ENCODE assay signal across 9 mouse cellular contexts in genomic region chr7:34675120-34675790, GRCm38 (mm10). TPM values are rescaled to one million over a fixed set of nuclear protein-coding genes. Genes with fewer than 3 reads are reported as not detected.
DNase-seq lines count a peak whose midpoint lies in the region; ATAC-seq and TF ChIP-seq lines count a peak whose summit lies in the region.
"Had no signal": no experiment of that assay in that cellular context is flagged by ENCODE, and none has a peak within 500 bp of the region (broad histone marks: within the 10 kb centered on the region; RNA-seq: fewer than 3 reads in every experiment).

No protein-coding gene starts in this region.

- 15% methylated on average over 42 of the region's 42 CpGs for WGBS in heart, embryonic 14.5 days
- WGBS in hindbrain, embryonic 11.5 days: 11% methylated on average over 42 of the region's 42 CpGs
- WGBS in midbrain, embryonic 11.5 days: 10% methylated on average over 42 of the region's 42 CpGs
- WGBS in thymus, adult 2 months: 23% methylated on average over 42 of the region's 42 CpGs

- DNase-seq in heart, postnatal 14 days: no peak
- peak; percentile 25 for DNase-seq in ZHBTc4 (ENCODE audit: low read depth, low spot score)
- DNase-seq in hindbrain, embryonic 11.5 days (ENCODE audit: low spot score): no peak
- peak; percentile 91 for DNase-seq in midbrain, embryonic 11.5 days (ENCODE audit: low spot score, missing footprints)
- no peak for DNase-seq in left cerebral cortex, adult 18-20 months (ENCODE audit: low spot score in 2 of 2)
- no peak for DNase-seq in gastrocnemius, postnatal 14 days
- DNase-seq in thymus, adult 2 months: no peak

- TF ChIP-seq CTCF in thymus, adult 2 months (IDR thresholded peaks at IDR 0.05; ENCODE audit: borderline replicate concordance, control insufficient read depth, extremely low read depth, insufficient read depth, low read length, poor library complexity): no peak

- H3K27ac ChIP-seq in heart, embryonic 14.5 days (replicated peaks in 1 of 2; ENCODE audit: control insufficient read depth in 1 of 2, insufficient read depth in 1 of 2, low read depth in 2 of 2, low read length in 2 of 2): no peak overlapping the region
- no peak overlapping the region for H3K27ac ChIP-seq in hindbrain, embryonic 11.5 days (ENCODE audit: low read depth, low read length)
- no peak overlapping the region for H3K27ac ChIP-seq in midbrain, embryonic 11.5 days (ENCODE audit: low read depth, low read length)
- no peak overlapping the region for H3K27ac ChIP-seq in thymus, adult 2 months (ENCODE audit: control insufficient read depth, insufficient read depth, low read length)

- H3K4me2 ChIP-seq in heart, embryonic 14.5 days (ENCODE audit: low read length): peak overlapping the region; percentile 41
- H3K4me2 ChIP-seq in hindbrain, embryonic 11.5 days (replicated peaks; ENCODE audit: low read depth, low read length): peak overlapping the region; percentile 29
- H3K4me2 ChIP-seq in midbrain, embryonic 11.5 days: peak overlapping the region; percentile 48

- no peaks in the 10 kb centered on the region for H3K9me3 ChIP-seq in heart, embryonic 14.5 days (ENCODE audit: control insufficient read depth, low read length)
- H3K9me3 ChIP-seq in hindbrain, embryonic 11.5 days (ENCODE audit: control insufficient read depth, low read length): no peaks in the 10 kb centered on the region
- H3K9me3 ChIP-seq in midbrain, embryonic 11.5 days (ENCODE audit: control insufficient read depth, low read length): no peaks in the 10 kb centered on the region

- no peak for ATAC-seq in heart, embryonic 14.5 days (ENCODE audit: insufficient number of reproducible peaks, insufficient read depth, low FRiP score, low read depth)
- ATAC-seq in hindbrain, embryonic 11.5 days (ENCODE audit: low FRiP score): no peak
- no peak for ATAC-seq in midbrain, embryonic 11.5 days (ENCODE audit: low FRiP score)

- no peak for TF ChIP-seq POLR2A in thymus, adult 2 months (IDR thresholded peaks at IDR 0.05; ENCODE audit: control insufficient read depth, extremely low read depth, insufficient read depth, low read length, poor library complexity)

- H3K36me3 ChIP-seq in heart, embryonic 14.5 days (ENCODE audit: control insufficient read depth, insufficient read depth, low read length): no peaks in the 10 kb centered on the region
- no peaks in the 10 kb centered on the region for H3K36me3 ChIP-seq in hindbrain, embryonic 11.5 days (ENCODE audit: control insufficient read depth, insufficient read depth, low read length)
- no peaks in the 10 kb centered on the region for H3K36me3 ChIP-seq in midbrain, embryonic 11.5 days (ENCODE audit: control insufficient read depth, insufficient read depth, low read length)
- no peaks in the 10 kb centered on the region for H3K36me3 ChIP-seq in thymus, adult 2 months (ENCODE audit: control insufficient read depth, insufficient read depth, low read length)

- H3K9ac ChIP-seq in heart, embryonic 14.5 days (ENCODE audit: low read length): no peak overlapping the region
- H3K9ac ChIP-seq in hindbrain, embryonic 11.5 days (ENCODE audit: low read depth, low read length): no peak overlapping the region
- H3K9ac ChIP-seq in midbrain, embryonic 11.5 days (ENCODE audit: low read length): 0 out of 2 replicates have a peak overlapping the region, but pooled peaks have one; percentile 27

- H3K4me3 ChIP-seq in heart, embryonic 14.5 days (ENCODE audit: control insufficient read depth in 1 of 2, insufficient read depth in 1 of 2, low read depth in 1 of 2, low read length in 2 of 2): peak overlapping the region in 1 of 2 experiments; percentile 5; a peak in 2 of 4 replicates
- H3K4me3 ChIP-seq in hindbrain, embryonic 11.5 days (ENCODE audit: low read depth, low read length): peak overlapping the region; percentile 20; the same call in 1 of the 2 replicates
- H3K4me3 ChIP-seq in midbrain, embryonic 11.5 days (ENCODE audit: low read depth, low read length): no peak overlapping the region
- H3K4me3 ChIP-seq in thymus, adult 2 months (ENCODE audit: control insufficient read depth, insufficient read depth, low read length): no peak overlapping the region

- H3K27me3 ChIP-seq in heart, embryonic 14.5 days (ENCODE audit: control insufficient read depth, insufficient read depth, low read length): peaks cover 33% of the 10 kb centered on the region
- peaks cover 32% of the 10 kb centered on the region for H3K27me3 ChIP-seq in hindbrain, embryonic 11.5 days (ENCODE audit: control insufficient read depth, insufficient read depth, low read length)
- H3K27me3 ChIP-seq in midbrain, embryonic 11.5 days (ENCODE audit: control insufficient read depth, insufficient read depth, low read length): peaks cover 30% of the 10 kb centered on the region
- no peaks in the 10 kb centered on the region; the same call in 1 of the 2 replicates for H3K27me3 ChIP-seq in thymus, adult 2 months (ENCODE audit: control insufficient read depth, insufficient read depth, low read length)

- no peaks in the 10 kb centered on the region for H3K4me1 ChIP-seq in heart, embryonic 14.5 days (ENCODE audit: control insufficient read depth in 2 of 2, insufficient read depth in 2 of 2, low read length in 2 of 2)
- no peaks in the 10 kb centered on the region; the same call in none of the 2 replicates for H3K4me1 ChIP-seq in hindbrain, embryonic 11.5 days (replicated peaks; ENCODE audit: control insufficient read depth, insufficient read depth, low read length)
- H3K4me1 ChIP-seq in midbrain, embryonic 11.5 days (ENCODE audit: control insufficient read depth, insufficient read depth, low read length): peaks cover 6% of the 10 kb centered on the region
- H3K4me1 ChIP-seq in thymus, adult 2 months (replicated peaks; ENCODE audit: control insufficient read depth, insufficient read depth, low read length): no peaks in the 10 kb centered on the region

- intact Hi-C loops in heart, postnatal 14 days (cut with DNase I): loop anchor here (5.0 to 10.0 kb wide), 4 partner anchors 327 to 587 kb away; partner anchors contain the start of gene Cebpa
- intact Hi-C loops in gastrocnemius, postnatal 14 days (cut with DNase I; ENCODE audit: low total_unique reads): loop anchor here (5.0 to 10.0 kb wide), 2 partner anchors 350 to 497 kb away; no protein-coding TSS in a partner anchor

RNA-seq across cellular contexts. Expression of gene Kctd15, which starts 18.7 kb away (rescaled TPM):
- polyA plus RNA-seq in heart, embryonic 14.5 days (2014; fragmentation: Nextera tagmentation; extraction: Ambion mirVana): 1.6 and 1.7 TPM in 2 replicates
- total RNA-seq in heart, postnatal 14 days (2021): 1 to 10 TPM; 3.3 to 4.0 TPM
- 12.2 and 17.0 TPM in 2 replicates for polyA plus RNA-seq in hindbrain, embryonic 11.5 days (2014; fragmentation: Nextera tagmentation; extraction: Ambion mirVana)
- polyA plus RNA-seq in midbrain, embryonic 11.5 days (2014; fragmentation: Nextera tagmentation; extraction: Ambion mirVana): 13.6 and 15.9 TPM in 2 replicates
- total RNA-seq in left cerebral cortex, adult 18-20 months (2021): 10 to 100 TPM; 10.3 to 11.9 TPM
- 10 to 100 TPM; 22.2 to 32.6 TPM for total RNA-seq in gastrocnemius, postnatal 14 days (2021)
- 11.9 and 14.2 TPM in 2 replicates for polyA plus RNA-seq in thymus, adult 2 months (2012; rRNA removed)
- polyA plus RNA-seq: CD4-positive, CD25-positive, alpha-beta regulatory T cell, adult 4 months had no signal

Comparison
In these comparisons a context has a peak if more than half of its experiments do, and no peak if none do; other contexts are left out.
1. DNase-seq: peak in ZHBTc4 (single experiment) and midbrain, embryonic 11.5 days (single experiment); none in heart, postnatal 14 days (0 of 2), hindbrain, embryonic 11.5 days (single experiment), left cerebral cortex, adult 18-20 months (0 of 2), gastrocnemius, postnatal 14 days (single experiment) and thymus, adult 2 months (single experiment).
2. Peak in every context shown above with its lines, with median percentiles within 50 percentile points of each other: H3K4me2 ChIP-seq.